In genomic region chr6:4563477-4563876, GRCm38 (mm10) we compare ENCODE assay signal across 20 mouse cellular contexts.
"Had no signal": no experiment of that assay in that cellular context is flagged by ENCODE, and none has a peak within 500 bp of the region (broad histone marks: within the 10 kb centered on the region; RNA-seq: fewer than 3 reads in every experiment).

No protein-coding gene starts in this region.

- DNase-seq: liver, postnatal 0 days; lung, adult 2 months; lung, postnatal 14 days; lung, postnatal 36 days; retina, postnatal 1 day; right cerebral cortex, adult 18-20 months; right cerebral cortex, postnatal 25 days; right cerebral cortex, postnatal 4 days; spleen, adult 18-20 months; thymus, adult 18-20 months; thymus, postnatal 14 days; thymus, postnatal 4 days had no signal

- H3K9ac ChIP-seq: liver, postnatal 0 days; lung, embryonic 15.5 days; midbrain, embryonic 13.5 days; midbrain, embryonic 15.5 days; neural tube, embryonic 12.5 days had no signal

- H3K4me1 ChIP-seq: megakaryocyte, embryonic 14.5 days had no signal

- H3K4me3 ChIP-seq: lung, embryonic 15.5 days; megakaryocyte, embryonic 14.5 days; midbrain, embryonic 13.5 days; midbrain, embryonic 15.5 days; neural tube, embryonic 12.5 days had no signal

- H3K36me3 ChIP-seq: lung, embryonic 15.5 days; midbrain, embryonic 13.5 days; midbrain, embryonic 15.5 days; neural tube, embryonic 12.5 days had no signal

- H3K27ac ChIP-seq: lung, embryonic 15.5 days; macrophage; midbrain, embryonic 13.5 days; midbrain, embryonic 15.5 days; neural tube, embryonic 12.5 days had no signal

- H3K9me3 ChIP-seq: lung, embryonic 15.5 days; megakaryocyte, embryonic 14.5 days; midbrain, embryonic 13.5 days; midbrain, embryonic 15.5 days; neural tube, embryonic 12.5 days had no signal

- H3K27me3 ChIP-seq: lung, embryonic 15.5 days; midbrain, embryonic 13.5 days; midbrain, embryonic 15.5 days; neural tube, embryonic 12.5 days had no signal

- ATAC-seq: liver, postnatal 0 days; lung, postnatal 0 days; midbrain, embryonic 13.5 days; midbrain, embryonic 15.5 days had no signal

- H3K4me2 ChIP-seq: lung, embryonic 15.5 days; midbrain, embryonic 11.5 days; midbrain, embryonic 13.5 days; midbrain, embryonic 15.5 days; neural tube, embryonic 12.5 days had no signal
